Mouse (Mus musculus): Measurements from ENCODE around the gene Crim1. TPM values are rescaled to one million over a fixed set of nuclear protein-coding genes. Genes with fewer than 3 reads are reported as not detected.

Crim1 gene
- total RNA-seq, 2 experiments from 2014 or later = 19.3 to 20.1 TPM

GRCm38 (mm10) chr17:78206421-78206820, 6.4 kb downstream of the Crim1 start:
- intact Hi-C loops (cut with DNase I; ENCODE audit: low total_unique reads) = no loop called here

GRCm38 (mm10) chr17:78207246-78207645, 7.2 kb downstream of the Crim1 start:
- intact Hi-C loops (cut with DNase I; ENCODE audit: low total_unique reads) = no loop called here
- DNase-seq = no peak

More at GRCm38 (mm10) chr17:78206421-78206820, 6.4 kb downstream of the Crim1 start:
- DNase-seq = no peak

GRCm38 (mm10) chr17:78208805-78209204, 8.8 kb downstream of the Crim1 start:
- DNase-seq = no peak
- intact Hi-C loops (cut with DNase I; ENCODE audit: low total_unique reads) = no loop called here

- intact Hi-C loops (cut with DNase I; ENCODE audit: low total_unique reads) = no loop called here
- no peak for DNase-seq
Observed at GRCm38 (mm10) chr17:78209646-78210045, 9.6 kb downstream of the Crim1 start.

GRCm38 (mm10) chr17:78211881-78212280, 11.8 kb downstream of the Crim1 start:
- DNase-seq = no peak
- intact Hi-C loops (cut with DNase I; ENCODE audit: low total_unique reads) = no loop called here

- no peak for DNase-seq
- intact Hi-C loops (cut with DNase I; ENCODE audit: low total_unique reads) = no loop called here
Observed at GRCm38 (mm10) chr17:78213128-78213527, 13.1 kb downstream of the Crim1 start.

GRCm38 (mm10) chr17:78216526-78216925, 16.5 kb downstream of the Crim1 start:
- intact Hi-C loops (cut with DNase I; ENCODE audit: low total_unique reads) = no loop called here
- DNase-seq = no peak

- DNase-seq = no peak
Observed at GRCm38 (mm10) chr17:78217406-78217805, 17.4 kb downstream of the Crim1 start.

GRCm38 (mm10) chr17:78218506-78219232, 18.6 kb downstream of the Crim1 start:
- intact Hi-C loops (cut with DNase I; ENCODE audit: low total_unique reads) = no loop called here
- no peak for DNase-seq

More at GRCm38 (mm10) chr17:78217406-78217805, 17.4 kb downstream of the Crim1 start:
- intact Hi-C loops (cut with DNase I; ENCODE audit: low total_unique reads) = no loop called here

- intact Hi-C loops (cut with DNase I; ENCODE audit: low total_unique reads) = no loop called here
- no peak for DNase-seq
Observed at GRCm38 (mm10) chr17:78221007-78221642, 21.1 kb downstream of the Crim1 start.

GRCm38 (mm10) chr17:78221860-78222259, 21.8 kb downstream of the Crim1 start:
- DNase-seq = no peak
- intact Hi-C loops (cut with DNase I; ENCODE audit: low total_unique reads) = no loop called here

- intact Hi-C loops (cut with DNase I; ENCODE audit: low total_unique reads) = no loop called here
- DNase-seq = no peak
Observed at GRCm38 (mm10) chr17:78223988-78224387, 23.9 kb downstream of the Crim1 start.

- intact Hi-C loops (cut with DNase I; ENCODE audit: low total_unique reads) = no loop called here
- no peak for DNase-seq
Observed at GRCm38 (mm10) chr17:78225547-78225946, 25.5 kb downstream of the Crim1 start.

- no peak for DNase-seq
- intact Hi-C loops (cut with DNase I; ENCODE audit: low total_unique reads) = no loop called here
Observed at GRCm38 (mm10) chr17:78227211-78227610, 27.2 kb downstream of the Crim1 start.

GRCm38 (mm10) chr17:78231567-78231966, 31.5 kb downstream of the Crim1 start:
- no peak for DNase-seq
- intact Hi-C loops (cut with DNase I; ENCODE audit: low total_unique reads) = no loop called here

- no peak for DNase-seq
- intact Hi-C loops (cut with DNase I; ENCODE audit: low total_unique reads) = no loop called here
Observed at GRCm38 (mm10) chr17:78232703-78233102, 32.7 kb downstream of the Crim1 start.

- DNase-seq = no peak
- intact Hi-C loops (cut with DNase I; ENCODE audit: low total_unique reads) = no loop called here
Observed at GRCm38 (mm10) chr17:78233873-78234272, 33.8 kb downstream of the Crim1 start.

- intact Hi-C loops (cut with DNase I; ENCODE audit: low total_unique reads) = no loop called here
- DNase-seq = no peak
Observed at GRCm38 (mm10) chr17:78236126-78236525, 36.1 kb downstream of the Crim1 start.

- no peak for DNase-seq
- intact Hi-C loops (cut with DNase I; ENCODE audit: low total_unique reads) = no loop called here
Observed at GRCm38 (mm10) chr17:78237954-78238353, 37.9 kb downstream of the Crim1 start.

GRCm38 (mm10) chr17:78240161-78240560, 40.1 kb downstream of the Crim1 start:
- intact Hi-C loops (cut with DNase I; ENCODE audit: low total_unique reads) = no loop called here
- no peak for DNase-seq

- intact Hi-C loops (cut with DNase I; ENCODE audit: low total_unique reads) = no loop called here
- no peak for DNase-seq
Observed at GRCm38 (mm10) chr17:78241238-78241637, 41.2 kb downstream of the Crim1 start.
